Mouse (Mus musculus) stomach, postnatal 0 days (tissue): Measurements from ENCODE around the gene Nfkb1. TPM values are rescaled to one million over a fixed set of nuclear protein-coding genes. Genes with fewer than 3 reads are reported as not detected.

ENCODE experiments used
- ATAC-seq: fragments of 200-750 bp; cut with Nextera tagmentation; 2 replicates; pipeline ENCODE4 v1.8.0; 2017; ENCODE audit not compliant: low FRiP score, low TSS enrichment
- DNase-seq: peaks from one replicate; pipeline ENCODE4 v3.0.0-alpha.2; 2016; ENCODE audit warnings: low spot score
- H3K27ac ChIP-seq: fragments of 300-500 bp; sonication (generic); replicated peaks from 2 replicates; pipeline ENCODE4 v1.5.1; 2014; ENCODE audit warnings: mild to moderate bottlenecking, control low read depth
- H3K27me3 ChIP-seq: fragments of 300-500 bp; sonication (generic); 2 replicates; pipeline ENCODE4 v1.6.1; 2014; ENCODE audit warnings: low read length; ENCODE audit not compliant: control insufficient read depth, insufficient read depth
- H3K36me3 ChIP-seq: fragments of 300-500 bp; sonication (generic); 2 replicates; pipeline ENCODE4 v1.6.1; 2014; ENCODE audit warnings: low read length, mixed read lengths; ENCODE audit not compliant: control insufficient read depth, insufficient read depth
- H3K4me1 ChIP-seq: fragments of 300-500 bp; sonication (generic); replicated peaks from 2 replicates; pipeline ENCODE4 v1.6.1; 2014; ENCODE audit warnings: antibody characterized with exemption; ENCODE audit not compliant: control insufficient read depth, insufficient read depth
- H3K4me2 ChIP-seq: fragments of 300-500 bp; sonication (generic); replicated peaks from 2 replicates; pipeline ENCODE4 v1.6.1; 2014; ENCODE audit warnings: low read depth, mild to moderate bottlenecking, control low read depth, moderate library complexity
- H3K4me3 ChIP-seq: fragments of 300-500 bp; sonication (generic); 2 replicates; pipeline ENCODE4 v1.5.1; 2014; ENCODE audit warnings: low read depth, low read length, control low read depth
- H3K9ac ChIP-seq: fragments of 300-500 bp; sonication (generic); 2 replicates; pipeline ENCODE4 v1.6.1; 2014; ENCODE audit warnings: mild to moderate bottlenecking, low read length, control low read depth, mixed read lengths
- H3K9me3 ChIP-seq: fragments of 300-500 bp; sonication (generic); 2 replicates; pipeline ENCODE4 v1.6.1; 2016; ENCODE audit warnings: low read length; ENCODE audit not compliant: control insufficient read depth
- CTCF ChIP-seq: IDR thresholded peaks from 2 replicates; pipeline ENCODE4 v1.5.1; 2016; ENCODE audit warnings: antibody characterized with exemption, low read depth, mild to moderate bottlenecking, moderate library complexity
- EP300 ChIP-seq: optimal IDR thresholded peaks from 2 replicates; pipeline ENCODE3; 2016; ENCODE audit warnings: antibody characterized with exemption
- WGBS: fragments of 180-500 bp; shearing (Covaris S2); extraction: QIAGEN DNeasy Blood & Tissue Kit; methylation state at CpG from one replicate; pipeline ENCODE4 v1.1.7; 2014; 5-methylcytosine and 5-hydroxymethylcytosine counted together
- polyA plus RNA-seq: library from polyadenylated mRNA; unstranded; fragments of >200 nt; fragmentation: Nextera tagmentation; extraction: Ambion mirVana; gene quantifications from 2 replicates; pipeline ENCODE4 v1.2.1, GENCODE M21; 2015

Gene Nfkb1
- polyA plus RNA-seq, 1 experiment from 2014 or later = 13.7 TPM

DNA sequence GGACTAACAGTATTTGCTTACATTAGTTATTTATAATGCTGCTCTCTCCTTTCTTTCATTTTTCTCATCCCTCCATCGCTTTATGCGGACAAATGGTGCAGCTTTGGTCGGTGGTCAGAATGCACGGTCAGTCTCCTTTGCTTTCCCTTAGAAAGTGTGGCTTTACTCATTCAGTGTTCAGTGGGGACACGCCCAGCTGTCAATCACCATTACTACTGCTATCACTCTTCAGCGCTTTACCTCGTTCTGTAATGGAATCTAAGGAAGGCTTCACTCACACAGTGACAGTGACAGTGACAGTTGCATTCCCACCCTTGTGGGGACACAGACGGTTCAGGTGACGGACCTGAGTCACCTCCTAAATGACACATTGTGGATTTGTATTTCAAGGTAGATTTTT, 39.4 kb upstream of the Nfkb1 start:
- Histone ChIP-seq H3K36me3 (no peaks in the 10 kb centered on the region), H3K27me3 (no peaks in the 10 kb centered on the region), H3K9ac (no peak overlapping the region), H3K4me2 (no peak overlapping the region), H3K4me3 (no peak overlapping the region), H3K4me1 (no peaks in the 10 kb centered on the region), H3K9me3 (no peaks in the 10 kb centered on the region), H3K27ac (no peak overlapping the region)
- ATAC-seq (no peak), DNase-seq (no peak)
- TF ChIP-seq CTCF = no peak
- no peak for TF ChIP-seq EP300
- 58% methylated on average over 9 of the region's 9 CpGs for WGBS

DNA sequence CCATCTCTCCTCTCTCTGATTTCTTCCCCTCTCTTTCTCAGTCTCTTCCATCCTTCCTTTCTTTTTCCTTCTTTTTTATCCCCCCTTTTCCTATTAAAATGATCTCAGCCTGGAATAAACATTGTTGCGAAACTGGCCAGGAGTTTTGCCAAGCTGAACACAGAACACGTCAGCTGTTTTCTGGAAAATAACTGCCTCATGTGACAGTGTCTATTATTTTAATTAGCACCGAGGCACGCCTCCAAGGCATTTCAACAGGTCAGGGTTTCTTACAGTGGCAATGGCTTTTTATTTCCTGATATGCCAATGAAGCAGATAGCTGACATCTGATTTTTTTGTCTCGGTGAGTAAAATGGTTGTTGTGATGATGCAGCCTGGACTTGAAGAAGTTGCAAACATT, 38.2 kb upstream of the Nfkb1 start:
- H3K27ac ChIP-seq = no peak overlapping the region
- no peaks in the 10 kb centered on the region for H3K36me3 ChIP-seq
- no peaks in the 10 kb centered on the region for H3K4me1 ChIP-seq
- H3K9ac ChIP-seq = no peak overlapping the region
- H3K9me3 ChIP-seq = no peaks in the 10 kb centered on the region
- no peak for DNase-seq
- no peak for TF ChIP-seq EP300
- no peak overlapping the region for H3K4me2 ChIP-seq
- no peak overlapping the region for H3K4me3 ChIP-seq
- 50% methylated on average over 5 of the region's 5 CpGs for WGBS
- ATAC-seq = no peak
- H3K27me3 ChIP-seq = no peaks in the 10 kb centered on the region

DNA sequence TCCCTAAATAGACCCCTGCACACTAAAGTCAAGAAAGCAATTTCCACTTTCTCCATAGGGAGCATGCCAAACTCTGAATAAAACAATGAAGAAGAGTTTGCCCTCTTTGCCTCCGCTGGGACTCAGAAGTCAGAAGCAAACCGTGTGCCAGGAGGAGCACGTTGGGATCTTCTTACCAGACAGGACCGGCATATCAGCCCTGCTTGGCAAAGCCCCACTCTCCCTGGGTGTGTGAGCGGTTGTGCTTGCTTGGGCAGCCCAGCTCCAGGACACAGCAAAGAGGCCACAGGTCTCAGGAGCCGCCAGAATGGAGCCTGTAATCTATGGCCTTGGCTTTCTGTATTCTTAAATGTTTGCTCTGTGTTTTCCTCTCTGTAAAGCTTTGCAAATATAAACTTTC, 37.6 kb upstream of the Nfkb1 start:
- no peak overlapping the region for H3K27ac ChIP-seq
- H3K4me3 ChIP-seq = no peak overlapping the region
- no peaks in the 10 kb centered on the region for H3K36me3 ChIP-seq
- TF ChIP-seq EP300 = no peak
- TF ChIP-seq CTCF = no peak
- WGBS = 42% methylated on average over 6 of the region's 6 CpGs
- H3K9me3 ChIP-seq = no peaks in the 10 kb centered on the region
- DNase-seq = peak; percentile 38
- no peaks in the 10 kb centered on the region for H3K27me3 ChIP-seq
- H3K4me2 ChIP-seq = no peak overlapping the region
- ATAC-seq = no peak
- H3K4me1 ChIP-seq = no peaks in the 10 kb centered on the region
- no peak overlapping the region for H3K9ac ChIP-seq

DNA sequence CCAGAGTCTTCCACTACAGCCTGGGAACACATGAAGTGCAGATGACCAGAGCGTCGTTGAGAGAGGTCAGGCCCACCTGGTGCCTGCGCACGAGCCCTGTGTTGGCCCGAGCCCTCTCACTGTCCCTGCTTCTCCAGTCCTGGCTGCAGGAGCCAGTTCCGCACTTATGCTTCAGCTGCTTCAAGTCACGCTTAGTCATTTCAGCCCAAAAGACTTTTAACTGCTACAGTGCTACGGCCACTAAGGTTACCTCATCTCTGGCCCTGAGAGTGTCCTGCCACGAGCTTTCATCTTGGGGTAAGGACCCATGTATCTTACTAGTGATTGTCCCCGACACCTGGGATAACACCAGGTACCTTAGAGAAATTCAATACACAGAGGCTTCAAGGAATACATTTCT, 36.0 kb upstream of the Nfkb1 start:
- no peak overlapping the region for H3K4me2 ChIP-seq
- no peak overlapping the region for H3K27ac ChIP-seq
- no peak for TF ChIP-seq CTCF
- no peak for TF ChIP-seq EP300
- no peaks in the 10 kb centered on the region for H3K4me1 ChIP-seq
- DNase-seq (no peak), ATAC-seq (no peak)
- H3K9ac ChIP-seq = no peak overlapping the region
- 89% methylated on average over 10 of the region's 10 CpGs for WGBS
- no peaks in the 10 kb centered on the region for H3K9me3 ChIP-seq
- no peaks in the 10 kb centered on the region for H3K36me3 ChIP-seq
- H3K27me3 ChIP-seq = no peaks in the 10 kb centered on the region
- H3K4me3 ChIP-seq = no peak overlapping the region

DNA sequence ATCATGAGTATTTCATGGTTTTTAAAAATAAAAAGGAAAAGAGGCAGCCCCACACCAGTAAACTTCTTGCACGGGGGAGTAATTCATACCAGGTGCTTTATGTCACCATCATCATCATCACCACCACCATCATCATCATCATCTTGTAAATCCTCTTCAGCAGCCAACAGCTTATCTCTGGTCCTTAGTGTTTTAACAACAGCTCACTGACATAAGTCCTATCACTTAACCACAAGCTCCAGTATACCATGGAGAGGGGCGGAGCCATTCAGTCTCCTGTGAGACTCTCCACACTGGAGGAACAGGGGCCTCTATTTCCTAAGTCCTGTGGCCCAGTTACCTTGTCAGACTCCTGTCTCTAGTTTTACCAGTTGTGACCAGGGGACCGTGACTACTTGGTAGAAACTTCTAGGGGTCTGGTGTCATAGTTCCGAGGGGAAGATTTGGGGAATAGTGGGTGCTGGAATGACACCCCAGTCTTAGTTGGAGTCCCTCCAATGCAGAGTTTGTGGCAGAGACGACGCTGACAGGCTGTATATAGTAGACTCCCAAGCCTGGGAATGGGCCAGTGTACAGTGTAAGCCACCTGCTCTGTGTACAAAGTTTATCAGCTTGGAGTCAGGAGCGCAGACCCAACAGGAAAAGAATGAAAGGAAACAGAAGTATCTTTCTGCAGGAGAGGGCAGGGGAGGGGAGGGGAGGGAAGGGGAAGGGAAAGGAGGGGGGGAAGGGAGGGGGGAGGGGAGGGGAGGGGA, 35.4 kb upstream of the Nfkb1 start:
- no peak overlapping the region for H3K9ac ChIP-seq
- H3K4me1 ChIP-seq = no peaks in the 10 kb centered on the region
- no peaks in the 10 kb centered on the region for H3K27me3 ChIP-seq
- H3K27ac ChIP-seq = no peak overlapping the region
- ATAC-seq (0 out of 2 replicates have a peak, but pooled peaks have one; percentile 49), DNase-seq (no peak)
- no peaks in the 10 kb centered on the region for H3K9me3 ChIP-seq
- no peak overlapping the region for H3K4me2 ChIP-seq
- TF ChIP-seq EP300 = no peak
- TF ChIP-seq CTCF = no peak
- 70% methylated on average over 7 of the region's 7 CpGs for WGBS
- no peaks in the 10 kb centered on the region for H3K36me3 ChIP-seq
- H3K4me3 ChIP-seq = no peak overlapping the region

DNA sequence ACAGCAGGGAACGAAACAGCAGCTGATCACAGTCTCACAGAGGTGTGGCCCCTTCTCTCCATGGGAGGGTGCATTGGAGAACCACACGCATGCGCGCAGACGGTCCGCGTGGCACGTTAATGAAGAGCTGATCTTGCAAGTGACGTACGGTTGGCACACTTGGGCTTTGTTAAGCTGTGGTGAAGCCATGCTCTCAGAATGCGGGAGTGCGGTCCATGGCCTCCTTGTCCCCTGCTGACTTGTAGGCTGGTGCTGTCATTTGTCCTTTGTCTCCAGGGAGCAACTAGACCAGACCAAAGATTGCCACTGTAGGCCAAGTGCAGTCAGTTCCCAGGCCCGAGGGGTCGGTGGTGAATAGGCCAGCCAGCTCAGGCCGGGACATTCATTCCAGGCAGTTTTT, 34.7 kb upstream of the Nfkb1 start:
- Histone ChIP-seq H3K4me1 (no peaks in the 10 kb centered on the region), H3K9ac (no peak overlapping the region), H3K4me2 (no peak overlapping the region), H3K27ac (no peak overlapping the region), H3K27me3 (no peaks in the 10 kb centered on the region), H3K36me3 (no peaks in the 10 kb centered on the region), H3K9me3 (no peaks in the 10 kb centered on the region), H3K4me3 (no peak overlapping the region)
- ATAC-seq (no peak), DNase-seq (no peak)
- no peak for TF ChIP-seq CTCF
- TF ChIP-seq EP300 = no peak
- 85% methylated on average over 15 of the region's 15 CpGs for WGBS
